Mouse (Mus musculus) CH12.LX (cell line): ENCODE results near the gene Zfp383.

Experiments
- CHD2 ChIP-seq: IDR thresholded peaks from 2 replicates; pipeline ENCODE4 v1.6.1; 2011; ENCODE audit warnings: low read length, improper control_type of control experiment
- CTCF ChIP-seq, 2 experiments: IDR thresholded peaks in 1 of 2; conservative IDR thresholded peaks in 1 of 2; 2 replicates each; pipeline ENCODE4 v1.5.1; 2011 to 2012; ENCODE audit warnings: low read depth in 2 of 2, low read length in 2 of 2, improper control_type of control experiment in 1 of 2, inconsistent platforms in 1 of 2, mild to moderate bottlenecking in 1 of 2, moderate library complexity in 1 of 2
- EP300 ChIP-seq: IDR thresholded peaks from 2 replicates; pipeline ENCODE4 v1.6.1; 2011; ENCODE audit warnings: low read length, improper control_type of control experiment
- MYC ChIP-seq: IDR thresholded peaks from 2 replicates; pipeline ENCODE4 v1.6.1; 2011; ENCODE audit warnings: low read depth, mild to moderate bottlenecking, improper control_type of control experiment, low read length
- POLR2A ChIP-seq: IDR thresholded peaks from 2 replicates; pipeline ENCODE4 v1.6.1; 2011; ENCODE audit warnings: low read depth, mild to moderate bottlenecking, improper control_type of control experiment, low read length
- RCOR1 ChIP-seq: conservative IDR thresholded peaks from 2 replicates; pipeline ENCODE4 v1.6.1; 2012; ENCODE audit warnings: low read depth, mild to moderate bottlenecking, inconsistent platforms, low read length, improper control_type of control experiment
- SIN3A ChIP-seq: IDR thresholded peaks from 2 replicates; pipeline ENCODE4 v1.6.1; 2012; ENCODE audit warnings: low read length, improper control_type of control experiment, inconsistent platforms

GRCm38 (mm10) chr7:29898351-29898750, 9.7 kb upstream of the Zfp383 start:
- TF ChIP-seq CTCF (conservative IDR thresholded peaks at IDR 0.05 in 1 of 2, IDR thresholded peaks at IDR 0.05 in 1 of 2; ENCODE audit: low read depth in 2 of 2, low read length in 2 of 2), result no peak
- no peak for TF ChIP-seq SIN3A
- TF ChIP-seq EP300, result no peak
- no peak for TF ChIP-seq CHD2
- TF ChIP-seq RCOR1, result no peak
- no peak for TF ChIP-seq POLR2A
- TF ChIP-seq MYC, result no peak
